Mouse (Mus musculus) E14TG2a.4 (cell line): ENCODE results near the gene Hist1h3f.

Experiments
- CTCF ChIP-seq: conservative IDR thresholded peaks from 2 replicates; pipeline ENCODE4 v1.5.1; 2014; ENCODE audit warnings: low read length
- NANOG ChIP-seq: IDR thresholded peaks from 2 replicates; pipeline ENCODE4 v1.6.1; 2014; ENCODE audit warnings: borderline replicate concordance, low read length, mixed read lengths
- POU5F1 ChIP-seq: IDR thresholded peaks from 2 replicates; pipeline ENCODE4 v1.6.1; 2014; ENCODE audit warnings: low read length, borderline replicate concordance

GRCm38 (mm10) chr13:23495526-23495925 is 48.3 kb upstream of the Hist1h3f start:
- TF ChIP-seq CTCF (no peak), NANOG (no peak), POU5F1 (no peak)
